Mouse (Mus musculus): ENCODE data around the gene S100a11. TPM values are rescaled to one million over a fixed set of nuclear protein-coding genes. Genes with fewer than 3 reads are reported as not detected.
A peak's percentile ranks its signal among the peaks of the same experiment; 100 is the strongest.
"Not testable (repeated sequence)": the region's sequence is repeated elsewhere in the genome, so short reads cannot be mapped to it uniquely, and the experiment has no call there.

Gene S100a11
- 158 and 167 TPM in 2 replicates for polyA plus RNA-seq (2015; fragmentation: Nextera tagmentation; extraction: Ambion mirVana)

DNA sequence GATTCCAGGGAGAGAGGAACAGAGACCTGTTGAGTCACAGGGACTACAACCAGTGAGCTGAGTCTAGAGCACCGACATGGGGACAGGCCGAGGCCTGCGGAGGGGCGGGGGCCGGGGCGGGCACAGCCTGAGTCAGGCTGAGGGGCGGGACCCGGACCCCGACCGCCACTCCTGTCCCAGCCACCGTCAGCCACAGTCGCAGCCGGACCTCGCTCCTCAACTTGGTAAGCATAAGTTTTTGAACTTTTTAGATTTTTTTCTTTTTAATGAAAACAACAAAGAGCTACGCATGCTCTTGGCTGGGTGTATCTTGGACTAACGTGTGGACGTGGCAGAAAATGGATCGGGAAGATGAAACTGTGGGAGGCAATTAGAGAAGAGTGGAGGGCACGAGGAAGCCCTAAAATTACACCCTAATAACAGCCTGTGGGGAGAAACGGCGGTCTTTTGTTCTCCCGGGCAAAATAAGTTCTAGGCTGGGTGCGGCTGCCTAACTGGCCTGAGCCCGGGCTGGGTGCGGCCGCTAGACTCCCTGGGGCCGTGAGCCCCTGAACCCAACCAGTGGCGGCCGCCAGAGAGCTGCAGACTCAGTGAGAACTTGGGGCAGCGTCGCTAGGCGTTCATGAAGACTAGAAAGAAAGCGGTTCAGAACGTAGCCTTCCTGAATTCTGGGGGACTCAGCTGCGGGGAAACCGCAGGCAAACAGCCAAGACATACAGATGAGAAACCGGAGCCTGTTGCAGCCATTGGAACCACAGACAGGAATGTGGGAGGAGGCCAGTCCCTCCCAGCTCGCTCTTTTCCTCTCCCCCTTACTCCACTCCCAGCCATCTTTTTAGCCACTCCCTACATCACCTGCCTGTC is at the start of gene S100a11:
Gene S100a11, plus strand, starts transcription at position 159 of the 864 bp plus-strand sequence.
- Histone ChIP-seq H3K27me3 (replicated peaks) (peaks cover 5% of the 10 kb centered on the region), H3K9me3 (no peaks in the 10 kb centered on the region), H3K36me3 (replicated peaks) (no peaks in the 10 kb centered on the region), H3K4me1 (peaks cover 10% of the 10 kb centered on the region), H3K4me3 (peak within 1 kb of the TSS; percentile 48), H3K9ac (peak within 1 kb of the TSS; percentile 47; the same call in 1 of the 2 replicates), H3K27ac (no peak within 1 kb of the TSS), H3K4me2 (peak within 1 kb of the TSS; percentile 93)
- WGBS, result 0% methylated on average over 38 of the region's 38 CpGs
- peak; percentile 91 for ATAC-seq (replicated peaks)

- no peak overlapping the region for H3K4me2 ChIP-seq
- WGBS, result 84% methylated on average over 1 of the region's 1 CpGs
- no peaks in the 10 kb centered on the region for H3K27me3 ChIP-seq (replicated peaks)
- H3K9ac ChIP-seq, result no peak overlapping the region
- no peaks in the 10 kb centered on the region for H3K9me3 ChIP-seq
- H3K4me1 ChIP-seq, result no peaks in the 10 kb centered on the region
- H3K4me3 ChIP-seq, result no peak overlapping the region
- H3K27ac ChIP-seq, result no peak overlapping the region
- H3K36me3 ChIP-seq (replicated peaks), result no peaks in the 10 kb centered on the region
- no peak for ATAC-seq (replicated peaks)
These were observed 40.2 kb upstream of the S100a11 start for GRCm38 (mm10) chr3:93480053-93480452.

DNA sequence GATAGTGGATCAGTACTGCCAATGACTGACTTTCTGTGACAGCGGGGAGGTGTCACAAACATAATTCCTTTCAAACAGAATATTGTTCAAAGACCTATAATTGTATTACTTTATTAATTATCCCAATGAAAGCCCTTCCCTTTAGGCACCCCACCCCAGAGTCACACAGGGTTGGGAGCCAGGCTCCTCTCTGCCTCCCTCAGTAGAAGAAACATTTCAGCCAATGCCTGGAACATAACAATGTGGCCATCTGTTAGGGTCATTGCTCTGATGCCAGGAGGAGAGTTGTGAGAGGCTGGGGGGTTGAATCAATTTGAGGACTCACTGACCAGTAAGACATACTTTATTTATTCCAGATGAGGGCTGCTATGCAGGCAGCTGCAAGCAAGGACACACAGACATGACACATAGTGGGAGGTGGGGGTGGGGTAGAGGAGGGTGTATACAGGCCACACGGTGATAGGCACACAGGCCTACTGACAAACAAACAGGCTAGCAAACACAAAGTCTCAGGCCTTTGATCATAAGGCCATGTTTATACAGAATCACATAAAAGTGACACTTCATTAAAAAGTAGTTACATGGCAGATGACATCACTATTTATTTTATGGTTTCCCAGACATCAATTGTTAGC is 38.2 kb upstream of the S100a11 start:
- Histone ChIP-seq H3K4me3 (no peak overlapping the region), H3K36me3 (replicated peaks) (no peaks in the 10 kb centered on the region), H3K4me2 (no peak overlapping the region), H3K9ac (no peak overlapping the region), H3K9me3 (no peaks in the 10 kb centered on the region), H3K4me1 (no peaks in the 10 kb centered on the region), H3K27ac (no peak overlapping the region), H3K27me3 (replicated peaks) (no peaks in the 10 kb centered on the region)
- no peak for ATAC-seq (replicated peaks)
- WGBS, result 79% methylated on average over 2 of the region's 2 CpGs

DNA sequence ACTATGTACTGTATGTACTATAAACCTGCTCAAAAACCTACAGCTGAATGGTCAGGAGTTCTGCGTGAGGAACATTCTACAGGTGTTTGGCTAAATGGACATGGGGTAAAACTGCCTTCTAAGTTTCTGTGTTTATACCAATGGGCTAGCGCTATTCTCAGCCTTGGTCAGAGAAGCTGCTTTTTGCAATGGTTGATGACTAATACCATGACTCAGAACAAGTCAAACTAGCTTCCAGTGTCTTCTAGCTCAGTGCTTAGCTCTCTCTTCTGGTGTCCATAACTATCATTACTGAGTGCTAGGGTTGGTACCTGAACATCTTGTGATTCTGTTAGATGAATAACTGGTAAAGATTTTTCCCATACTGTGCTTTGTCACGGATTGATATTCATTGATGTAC is 34.7 kb upstream of the S100a11 start:
- H3K27me3 ChIP-seq (replicated peaks), result no peaks in the 10 kb centered on the region
- no peak for ATAC-seq (replicated peaks)
- no peak overlapping the region for H3K4me2 ChIP-seq
- H3K4me3 ChIP-seq, result no peak overlapping the region
- 91% methylated on average over 3 of the region's 3 CpGs for WGBS
- H3K36me3 ChIP-seq (replicated peaks), result no peaks in the 10 kb centered on the region
- no peak overlapping the region for H3K27ac ChIP-seq
- no peaks in the 10 kb centered on the region for H3K4me1 ChIP-seq
- H3K9me3 ChIP-seq, result no peaks in the 10 kb centered on the region
- no peak overlapping the region for H3K9ac ChIP-seq

DNA sequence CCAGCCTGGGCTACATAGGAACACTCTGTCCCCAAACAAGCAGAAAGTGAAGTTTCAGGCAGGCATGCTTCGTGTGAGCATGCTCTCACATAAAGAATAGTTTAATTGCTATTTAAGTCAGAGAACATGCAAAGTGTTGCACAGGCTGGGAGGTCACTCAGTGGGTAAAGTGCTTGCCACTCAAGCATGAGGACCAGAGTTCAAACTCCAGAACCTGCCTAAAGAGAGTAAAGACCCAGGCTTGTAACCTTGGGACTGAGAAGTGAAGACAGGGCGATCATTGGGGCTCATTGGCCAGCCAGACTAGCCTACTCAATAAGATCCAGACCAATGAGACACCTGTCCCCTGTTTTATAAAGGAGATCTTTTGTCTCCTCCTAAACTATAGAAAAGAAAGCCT is 31.7 kb upstream of the S100a11 start:
- Histone ChIP-seq H3K4me2 (no peak overlapping the region), H3K27ac (no peak overlapping the region), H3K27me3 (replicated peaks) (no peaks in the 10 kb centered on the region), H3K9me3 (no peaks in the 10 kb centered on the region), H3K36me3 (replicated peaks) (no peaks in the 10 kb centered on the region), H3K4me1 (no peaks in the 10 kb centered on the region), H3K9ac (no peak overlapping the region), H3K4me3 (no peak overlapping the region)
- WGBS, result 82% methylated on average over 2 of the region's 2 CpGs
- ATAC-seq (replicated peaks), result no peak

GRCm38 (mm10) chr3:93492176-93492575 is 28.1 kb upstream of the S100a11 start:
- no peaks in the 10 kb centered on the region for H3K4me1 ChIP-seq
- H3K4me3 ChIP-seq, result no peak overlapping the region
- no peak overlapping the region for H3K9ac ChIP-seq
- no peak overlapping the region for H3K4me2 ChIP-seq
- ATAC-seq (replicated peaks), result no peak
- no peaks in the 10 kb centered on the region for H3K36me3 ChIP-seq (replicated peaks)
- H3K9me3 ChIP-seq, result no peaks in the 10 kb centered on the region
- no peaks in the 10 kb centered on the region for H3K27me3 ChIP-seq (replicated peaks)
- no peak overlapping the region for H3K27ac ChIP-seq
- 80% methylated on average over 3 of the region's 3 CpGs for WGBS

GRCm38 (mm10) chr3:93493992-93494391 is 26.3 kb upstream of the S100a11 start:
- H3K4me2 ChIP-seq, result no peak overlapping the region
- no peak overlapping the region for H3K9ac ChIP-seq
- no peaks in the 10 kb centered on the region for H3K36me3 ChIP-seq (replicated peaks)
- no peak overlapping the region for H3K4me3 ChIP-seq
- no peaks in the 10 kb centered on the region for H3K27me3 ChIP-seq (replicated peaks)
- no peak overlapping the region for H3K27ac ChIP-seq
- peak; percentile 96 for ATAC-seq (replicated peaks)
- H3K9me3 ChIP-seq, result no peaks in the 10 kb centered on the region
- WGBS, result 2% methylated on average over 4 of the region's 4 CpGs
- no peaks in the 10 kb centered on the region for H3K4me1 ChIP-seq

DNA sequence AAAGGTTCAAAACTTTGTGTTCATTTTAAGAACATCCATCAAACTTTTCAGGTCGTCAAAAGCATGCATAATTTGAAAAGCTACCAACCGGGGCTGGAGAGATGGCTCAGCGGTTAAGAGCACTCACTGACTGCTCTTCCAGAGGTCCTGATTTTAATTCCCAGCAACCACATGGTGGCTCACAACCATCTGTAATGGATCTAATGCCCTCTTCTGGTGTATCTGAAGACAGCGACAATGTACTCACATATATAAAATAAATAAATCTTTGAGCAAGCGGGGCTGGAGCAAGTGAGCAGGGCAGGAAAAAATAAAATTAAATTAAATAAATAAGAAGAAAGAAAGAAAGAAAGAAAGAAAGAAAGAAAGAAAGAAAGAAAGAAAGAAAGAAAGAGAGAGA is 25.5 kb upstream of the S100a11 start:
- not testable (repeated sequence) for H3K9me3 ChIP-seq; H3K4me2 ChIP-seq; H3K9ac ChIP-seq; H3K27ac ChIP-seq; H3K4me3 ChIP-seq; ATAC-seq (replicated peaks); H3K27me3 ChIP-seq (replicated peaks); H3K36me3 ChIP-seq (replicated peaks); H3K4me1 ChIP-seq
- WGBS, result 24% methylated on average over 5 of the region's 5 CpGs

DNA sequence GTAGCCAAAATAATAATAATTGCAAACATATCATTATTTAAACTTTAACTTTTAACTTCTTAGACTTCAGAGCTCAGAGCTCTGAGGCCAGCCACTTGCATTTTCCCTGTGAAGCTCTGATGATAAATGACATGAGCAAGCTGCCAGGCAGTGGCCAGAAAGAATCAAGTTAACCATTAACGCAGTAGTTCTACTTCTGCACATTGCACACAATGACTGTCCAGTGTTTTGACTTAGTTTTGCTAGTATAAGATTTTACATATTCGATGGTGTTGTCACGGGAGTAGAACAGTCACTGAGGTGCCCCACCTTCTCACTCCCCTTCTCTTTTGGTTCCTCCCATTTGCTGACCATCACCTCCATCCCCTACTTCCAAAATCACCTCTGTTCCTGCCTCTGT is 23.2 kb upstream of the S100a11 start:
- WGBS, result 86% methylated on average over 3 of the region's 3 CpGs
- Histone ChIP-seq H3K27me3 (replicated peaks) (no peaks in the 10 kb centered on the region), H3K4me1 (no peaks in the 10 kb centered on the region), H3K4me2 (no peak overlapping the region), H3K4me3 (no peak overlapping the region), H3K27ac (no peak overlapping the region), H3K36me3 (replicated peaks) (no peaks in the 10 kb centered on the region), H3K9ac (no peak overlapping the region), H3K9me3 (no peaks in the 10 kb centered on the region)
- ATAC-seq (replicated peaks), result no peak

- H3K9ac ChIP-seq, result no peak overlapping the region
- no peaks in the 10 kb centered on the region for H3K27me3 ChIP-seq (replicated peaks)
- no peaks in the 10 kb centered on the region for H3K36me3 ChIP-seq (replicated peaks)
- no peak overlapping the region for H3K27ac ChIP-seq
- peaks cover 4% of the 10 kb centered on the region; the same call in 1 of the 2 replicates for H3K9me3 ChIP-seq
- no peak overlapping the region for H3K4me3 ChIP-seq
- no peak for ATAC-seq (replicated peaks)
- no peak overlapping the region for H3K4me2 ChIP-seq
- H3K4me1 ChIP-seq, result no peaks in the 10 kb centered on the region
These were observed 21.2 kb upstream of the S100a11 start for GRCm38 (mm10) chr3:93499129-93499528.

GRCm38 (mm10) chr3:93504536-93505189 is 15.6 kb upstream of the S100a11 start:
- Histone ChIP-seq H3K9me3 (peaks cover 4% of the 10 kb centered on the region; the same call in 1 of the 2 replicates), H3K4me1 (no peaks in the 10 kb centered on the region), H3K4me2 (no peak overlapping the region), H3K27ac (no peak overlapping the region), H3K9ac (no peak overlapping the region), H3K4me3 (no peak overlapping the region), H3K27me3 (replicated peaks) (no peaks in the 10 kb centered on the region), H3K36me3 (replicated peaks) (no peaks in the 10 kb centered on the region)
- 80% methylated on average over 7 of the region's 7 CpGs for whole genome bisulfite sequencing
- no peak for ATAC-seq (replicated peaks)
